Mouse (Mus musculus): ENCODE results near the gene Gal3st4. TPM values are rescaled to one million over a fixed set of nuclear protein-coding genes. Genes with fewer than 3 reads are reported as not detected.

The Gal3st4 gene
- total RNA-seq (2021): under 1 TPM; 0.15 to 0.54 TPM
- long read RNA-seq, experiment 1: 0 reads
- long read RNA-seq, experiment 2: 0 reads

GRCm38 (mm10) chr5:138272409-138272923, at the start of gene Gal3st4:
TSS of gene Gal3st4 (minus strand) at chr5:138272840.
- no peak for DNase-seq

- no peak for DNase-seq
These were observed 40.2 kb upstream of the Gal3st4 start for GRCm38 (mm10) chr5:138312795-138313194.

- DNase-seq: no peak
These were observed 27.0 kb upstream of the Gal3st4 start for GRCm38 (mm10) chr5:138299613-138300012.

- no peak for DNase-seq
These were observed 21.5 kb upstream of the Gal3st4 start for GRCm38 (mm10) chr5:138294158-138294557.

- no peak for DNase-seq
These were observed 19.0 kb upstream of the Gal3st4 start for GRCm38 (mm10) chr5:138291638-138292037.

- no peak for DNase-seq
These were observed 15.2 kb upstream of the Gal3st4 start for GRCm38 (mm10) chr5:138287861-138288260.

GRCm38 (mm10) chr5:138283540-138283939, 10.9 kb upstream of the Gal3st4 start:
- no peak for DNase-seq

- no peak for DNase-seq
These were observed 9.2 kb upstream of the Gal3st4 start for GRCm38 (mm10) chr5:138281798-138282197.

GRCm38 (mm10) chr5:138280829-138281228, 8.2 kb upstream of the Gal3st4 start:
- DNase-seq: no peak

- DNase-seq: no peak
These were observed 7.8 kb upstream of the Gal3st4 start for GRCm38 (mm10) chr5:138280425-138280768.

- DNase-seq: peak; percentile 88
These were observed 7.2 kb upstream of the Gal3st4 start, which contains the start of the genes Gm43720, Gpc2 and Stag3 for GRCm38 (mm10) chr5:138279585-138280424. TSS of gene Gm43720 (minus strand) at chr5:138279958. TSS of gene Gpc2 (minus strand) at chr5:138280005. TSS of gene Stag3 (plus strand) at chr5:138280240.

- DNase-seq: no peak
These were observed 5.4 kb upstream of the Gal3st4 start for GRCm38 (mm10) chr5:138277994-138278393.

- DNase-seq: no peak
These were observed 2.8 kb upstream of the Gal3st4 start for GRCm38 (mm10) chr5:138275216-138276050.

- DNase-seq: no peak
These were observed 1.5 kb upstream of the Gal3st4 start for GRCm38 (mm10) chr5:138274186-138274585.

GRCm38 (mm10) chr5:138271232-138271631, 1.4 kb downstream of the Gal3st4 start:
- peak; percentile 35 for DNase-seq

- no peak for DNase-seq
These were observed 3.7 kb downstream of the Gal3st4 start for GRCm38 (mm10) chr5:138268980-138269379.

- no peak for DNase-seq
These were observed 5.5 kb downstream of the Gal3st4 start for GRCm38 (mm10) chr5:138267114-138267513.

GRCm38 (mm10) chr5:138265712-138266111, 6.9 kb downstream of the Gal3st4 start:
- no peak for DNase-seq

GRCm38 (mm10) chr5:138264207-138264578, 8.4 kb downstream of the Gal3st4 start:
- DNase-seq: no peak

- peak; percentile 95 for DNase-seq
These were observed 9.1 kb downstream of the Gal3st4 start, which contains the start of gene BC037034 for GRCm38 (mm10) chr5:138263260-138264206. TSS of gene BC037034 (minus strand) at chr5:138264033.

GRCm38 (mm10) chr5:138262582-138263240, 9.9 kb downstream of the Gal3st4 start:
- no peak for DNase-seq
